Mouse (Mus musculus) MEL (cell line): ENCODE data around the gene Gramd4. TPM values are rescaled to one million over a fixed set of nuclear protein-coding genes. Genes with fewer than 3 reads are reported as not detected.
A peak's percentile ranks its signal among the peaks of the same experiment; 100 is the strongest.

Experiments
- DNase-seq: peaks from one replicate; pipeline ENCODE4 v3.0.0; 2011; ENCODE audit warnings: low read depth, low spot score
- H3K27ac ChIP-seq: 2 replicates; pipeline ENCODE4 v1.5.1; 2012; ENCODE audit warnings: low read depth, mild to moderate bottlenecking, control low read depth, low read length, moderate library complexity; ENCODE audit not compliant: control insufficient read depth
- H3K27me3 ChIP-seq, 2 experiments: fragments of 150-350 bp in 1 of 2; sonication (generic) in 1 of 2; 2 replicates each; pipeline ENCODE4 v1.6.1; 2012; ENCODE audit warnings: low read length in 2 of 2, mild to moderate bottlenecking in 2 of 2, improper control_type of control experiment in 1 of 2, moderate library complexity in 1 of 2; ENCODE audit not compliant: insufficient read depth in 2 of 2, control insufficient read depth in 1 of 2
- H3K36me3 ChIP-seq, 2 experiments: 2 replicates each; pipeline ENCODE4 v1.6.1; 2012 to 2014; ENCODE audit warnings: low read length in 2 of 2, improper control_type of control experiment in 1 of 2, inconsistent platforms in 1 of 2, mild to moderate bottlenecking in 1 of 2; ENCODE audit not compliant: insufficient read depth in 2 of 2, control insufficient read depth in 1 of 2
- H3K4me1 ChIP-seq, 2 experiments: fragments of 150-350 bp in 1 of 2; sonication (generic) in 1 of 2; 2 replicates each; pipeline ENCODE4 v1.6.1; 2012; ENCODE audit warnings: low read length in 2 of 2, improper control_type of control experiment in 1 of 2, mild to moderate bottlenecking in 1 of 2; ENCODE audit not compliant: insufficient read depth in 2 of 2, control insufficient read depth in 1 of 2
- H3K4me3 ChIP-seq, 2 experiments: fragments of 150-350 bp in 1 of 2; sonication (generic) in 1 of 2; 2 replicates each; pipeline ENCODE4 v1.5.1; 2012; ENCODE audit warnings: low read depth in 2 of 2, low read length in 2 of 2, mild to moderate bottlenecking in 2 of 2, moderate library complexity in 2 of 2, control low read depth in 1 of 2, improper control_type of control experiment in 1 of 2; ENCODE audit not compliant: control insufficient read depth in 1 of 2, insufficient read depth in 1 of 2
- H3K79me2 ChIP-seq: 2 replicates; pipeline ENCODE4 v1.6.1; 2012; ENCODE audit warnings: mild to moderate bottlenecking, low read length, moderate library complexity; ENCODE audit not compliant: control insufficient read depth, poor library complexity, insufficient read depth
- H3K9ac ChIP-seq: 2 replicates; pipeline ENCODE4 v1.6.1; 2012; ENCODE audit warnings: low read depth, mild to moderate bottlenecking, control low read depth, low read length, moderate library complexity; ENCODE audit not compliant: control insufficient read depth, poor library complexity, severe bottlenecking
- H3K9me3 ChIP-seq: fragments of 150-350 bp; sonication (generic); replicated peaks from 2 replicates; pipeline ENCODE4 v1.6.1; 2012; ENCODE audit warnings: mild to moderate bottlenecking, low read length, improper control_type of control experiment, moderate library complexity; ENCODE audit not compliant: insufficient read depth
- BHLHE40 ChIP-seq: IDR thresholded peaks from 2 replicates; pipeline ENCODE4 v1.6.1; 2012; ENCODE audit warnings: low read depth, mild to moderate bottlenecking, inconsistent platforms, low read length, improper control_type of control experiment, borderline replicate concordance
- CHD2 ChIP-seq: IDR thresholded peaks from 2 replicates; pipeline ENCODE4 v1.6.1; 2011; ENCODE audit warnings: low read length, improper control_type of control experiment
- CTCF ChIP-seq, 3 experiments: IDR thresholded peaks in 2 of 3; conservative IDR thresholded peaks in 1 of 3; 2 replicates each; pipeline ENCODE4 v1.5.1; 2011 to 2012; ENCODE audit warnings: low read length in 3 of 3, low read depth in 2 of 3, mild to moderate bottlenecking in 2 of 3, improper control_type of control experiment in 1 of 3, inconsistent platforms in 1 of 3, mixed read lengths in 1 of 3, moderate library complexity in 1 of 3; ENCODE audit not compliant: control insufficient read depth in 1 of 3, insufficient read depth in 1 of 3, poor library complexity in 1 of 3, severe bottlenecking in 1 of 3
- ELF1 ChIP-seq: IDR thresholded peaks from 2 replicates; pipeline ENCODE4 v1.6.1; 2014; ENCODE audit warnings: low read depth, mild to moderate bottlenecking, inconsistent platforms, low read length, improper control_type of control experiment, moderate library complexity
- EP300 ChIP-seq, 2 experiments: IDR thresholded peaks; 2 replicates each; pipeline ENCODE4 v1.6.1; 2011; ENCODE audit warnings: improper control_type of control experiment in 2 of 2, low read length in 2 of 2, low read depth in 1 of 2, mild to moderate bottlenecking in 1 of 2
- ETS1 ChIP-seq: IDR thresholded peaks from 2 replicates; pipeline ENCODE4 v1.6.1; 2012; ENCODE audit warnings: low read depth, mild to moderate bottlenecking, inconsistent platforms, low read length, improper control_type of control experiment, moderate library complexity
- GABPA ChIP-seq: IDR thresholded peaks from 2 replicates; pipeline ENCODE4 v1.6.1; 2012; ENCODE audit warnings: low read depth, mild to moderate bottlenecking, inconsistent platforms, low read length, improper control_type of control experiment, moderate library complexity
- KAT2A ChIP-seq: conservative IDR thresholded peaks from 2 replicates; pipeline ENCODE4 v1.6.1; 2012; ENCODE audit warnings: low read depth, low read length, improper control_type of control experiment, inconsistent platforms
- MAFK ChIP-seq: IDR thresholded peaks from 2 replicates; pipeline ENCODE4 v1.6.1; 2011; ENCODE audit warnings: low read depth, mild to moderate bottlenecking, low read length, improper control_type of control experiment, borderline replicate concordance
- MAZ ChIP-seq: IDR thresholded peaks from 2 replicates; pipeline ENCODE4 v1.6.1; 2012; ENCODE audit warnings: low read depth, mild to moderate bottlenecking, inconsistent platforms, low read length, improper control_type of control experiment
- MYB ChIP-seq: IDR thresholded peaks from 2 replicates; pipeline ENCODE4 v1.6.1; 2011; ENCODE audit warnings: mild to moderate bottlenecking, low read depth, low read length, improper control_type of control experiment
- NELFE ChIP-seq: IDR thresholded peaks from 2 replicates; pipeline ENCODE4 v1.6.1; 2011; ENCODE audit warnings: low read depth, low read length, improper control_type of control experiment
- NRF1 ChIP-seq: IDR thresholded peaks from 2 replicates; pipeline ENCODE4 v1.6.1; 2014; ENCODE audit warnings: low read depth, mild to moderate bottlenecking, inconsistent platforms, low read length, improper control_type of control experiment, moderate library complexity; ENCODE audit not compliant: poor library complexity, insufficient read depth, severe bottlenecking
- RAD21 ChIP-seq: IDR thresholded peaks from 2 replicates; pipeline ENCODE4 v1.6.1; 2011; ENCODE audit warnings: mild to moderate bottlenecking, low read depth, low read length, improper control_type of control experiment
- RCOR1 ChIP-seq: IDR thresholded peaks from 2 replicates; pipeline ENCODE4 v1.6.1; 2012; ENCODE audit warnings: low read depth, mild to moderate bottlenecking, inconsistent platforms, low read length, improper control_type of control experiment
- SMC3 ChIP-seq: IDR thresholded peaks from 2 replicates; pipeline ENCODE4 v1.6.1; 2011; ENCODE audit warnings: low read depth, low read length, improper control_type of control experiment
- TAL1 ChIP-seq: IDR thresholded peaks from 2 replicates; pipeline ENCODE4 v1.6.1; 2012; ENCODE audit warnings: mild to moderate bottlenecking, inconsistent platforms, low read length, moderate library complexity, mixed read lengths
- TBP ChIP-seq: IDR thresholded peaks from 2 replicates; pipeline ENCODE4 v1.8.0; 2011; ENCODE audit warnings: low read depth, low read length, improper control_type of control experiment
- TCF12 ChIP-seq: IDR thresholded peaks from 2 replicates; pipeline ENCODE4 v1.6.1; 2014; ENCODE audit warnings: low read depth, mild to moderate bottlenecking, inconsistent platforms, low read length, improper control_type of control experiment, moderate library complexity
- UBTF ChIP-seq: IDR thresholded peaks from 2 replicates; pipeline ENCODE4 v1.6.1; 2012; ENCODE audit warnings: low read depth, mild to moderate bottlenecking, inconsistent platforms, low read length, improper control_type of control experiment, moderate library complexity, borderline replicate concordance; ENCODE audit not compliant: insufficient read depth
- USF2 ChIP-seq, 2 experiments: IDR thresholded peaks; 2 replicates each; pipeline ENCODE4 v1.6.1; 2011 to 2012; ENCODE audit warnings: improper control_type of control experiment in 2 of 2, low read length in 2 of 2, borderline replicate concordance in 1 of 2, inconsistent platforms in 1 of 2, low read depth in 1 of 2, mild to moderate bottlenecking in 1 of 2; ENCODE audit not compliant: insufficient read depth in 1 of 2
- ZC3H11A ChIP-seq: IDR thresholded peaks from 2 replicates; pipeline ENCODE4 v1.6.1; 2012; ENCODE audit warnings: low read depth, mild to moderate bottlenecking, inconsistent platforms, low read length, improper control_type of control experiment
- ZMIZ1 ChIP-seq: IDR thresholded peaks from 2 replicates; pipeline ENCODE4 v1.6.1; 2012; ENCODE audit warnings: low read depth, mild to moderate bottlenecking, inconsistent platforms, low read length, improper control_type of control experiment, moderate library complexity
- ZNF384 ChIP-seq: IDR thresholded peaks from 2 replicates; pipeline ENCODE4 v1.6.1; 2012; ENCODE audit warnings: low read depth, mild to moderate bottlenecking, inconsistent platforms, low read length, improper control_type of control experiment
- polyA plus RNA-seq, 2 experiments: library from polyadenylated mRNA; stranded (reverse) in 1 of 2; unstranded in 1 of 2; fragments of >175 nt in 1 of 2; fragments of >200 nt in 1 of 2; gene quantifications; 2 replicates each; pipeline versions ENCODE4 v1.2.1 to v1.2.4; 2012; ENCODE audit warnings: low replicate concordance in 2 of 2, low read depth in 1 of 2; ENCODE audit not compliant: insufficient read length in 2 of 2, insufficient read depth in 1 of 2, missing spikeins in 1 of 2
- total RNA-seq: library from RNA; depleted of rRNA; stranded (reverse); fragments of 300-350 nt; gene quantifications from 2 replicates; pipeline ENCODE4 v1.2.3, GENCODE M21; 2012

Gramd4 gene
- total and polyA plus RNA-seq, 3 experiments: 35.2 to 43.1 (median 38.0) TPM

DNA sequence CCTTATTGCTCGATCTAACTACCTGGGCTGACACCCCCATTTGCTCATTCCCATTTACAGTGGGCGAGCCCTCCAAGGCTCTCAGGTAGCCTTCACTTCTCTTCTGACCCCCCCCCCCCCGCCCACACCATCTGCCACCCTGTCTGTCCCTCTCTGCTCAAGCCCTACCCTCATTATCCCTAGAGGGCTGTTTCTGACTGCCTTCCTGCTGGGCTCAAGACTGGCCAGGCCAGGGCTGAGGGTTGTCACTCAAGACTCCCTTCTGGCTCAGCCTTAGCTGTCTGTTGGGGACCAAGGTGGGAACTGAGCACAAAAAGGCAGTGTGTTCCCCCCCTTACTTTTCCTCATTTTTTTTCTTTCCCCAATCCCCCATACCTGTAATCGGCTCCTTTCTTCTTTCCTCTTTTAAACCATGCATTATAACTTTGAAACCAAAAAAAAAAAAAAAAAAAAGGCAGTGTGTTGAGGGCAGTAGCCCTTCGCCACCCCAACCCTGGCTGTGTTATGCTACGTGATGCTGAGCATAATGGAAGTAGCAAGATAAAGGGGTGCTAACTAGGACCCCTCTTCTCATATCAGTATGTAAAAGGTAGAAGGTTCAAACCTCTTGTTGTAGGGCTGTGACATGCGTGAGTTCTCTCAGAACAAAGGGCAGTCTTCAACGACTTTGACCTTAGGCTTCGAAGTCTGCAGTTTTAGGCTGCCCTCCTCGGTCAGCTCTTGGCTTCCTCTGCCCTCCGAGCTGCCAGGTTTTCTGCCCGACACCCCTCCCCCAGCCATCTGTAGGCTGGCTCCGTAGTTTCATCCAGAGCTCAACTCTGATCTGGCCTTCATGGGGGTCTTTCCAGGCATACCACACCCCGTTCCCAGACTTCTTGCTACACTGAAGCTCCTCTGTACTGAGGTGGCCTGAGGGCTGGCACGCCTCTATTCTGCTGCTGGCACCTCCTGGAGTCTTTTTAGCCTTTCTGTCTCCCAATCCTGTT, 59.9 kb downstream of the Gramd4 start:
- DNase-seq: no peak
- peaks cover 0 to 4% of the 10 kb centered on the region in 2 experiments; a peak in 2 of 4 replicates for H3K36me3 ChIP-seq
- no peaks in the 10 kb centered on the region for H3K9me3 ChIP-seq
- TF ChIP-seq ELF1 (no peak), TAL1 (no peak), NRF1 (no peak), CTCF (IDR thresholded peaks at IDR 0.05 in 2 of 3, conservative IDR thresholded peaks at IDR 0.05 in 1 of 3; ENCODE audit: control insufficient read depth in 1 of 3, insufficient read depth in 1 of 3, low read depth in 2 of 3, low read length in 3 of 3, poor library complexity in 1 of 3, severe bottlenecking in 1 of 3) (no peak), ZNF384 (peak; percentile 75), MYB (no peak), UBTF (no peak), GABPA (no peak), BHLHE40 (no peak)
- no peak overlapping the region for H3K4me3 ChIP-seq
- H3K27ac ChIP-seq: no peak overlapping the region
- H3K9ac ChIP-seq: no peak overlapping the region
- no peaks in the 10 kb centered on the region for H3K27me3 ChIP-seq
- no peaks in the 10 kb centered on the region for H3K4me1 ChIP-seq
- no peaks in the 10 kb centered on the region for H3K79me2 ChIP-seq

DNA sequence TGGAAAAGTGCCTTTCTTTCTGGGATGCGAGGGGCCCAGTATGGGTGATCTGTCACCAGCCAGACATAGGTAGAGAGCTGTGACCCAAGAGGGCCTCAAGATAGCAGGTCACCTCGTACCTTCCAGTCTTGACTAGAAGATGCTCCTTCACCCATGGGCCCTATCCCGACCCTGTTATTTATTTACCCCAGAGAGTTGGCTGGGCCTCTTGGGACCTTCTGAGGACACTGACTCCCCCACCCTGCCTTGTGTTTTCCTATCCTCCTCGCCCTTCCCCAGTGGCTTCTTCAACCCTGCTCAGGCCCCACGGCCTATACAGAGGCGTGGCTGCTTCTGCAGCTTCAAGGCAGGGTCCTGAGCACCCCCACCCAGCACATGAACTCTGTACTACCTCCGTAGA, 61.7 kb downstream of the Gramd4 start:
- H3K9me3 ChIP-seq: no peaks in the 10 kb centered on the region
- no peaks in the 10 kb centered on the region for H3K79me2 ChIP-seq
- H3K4me3 ChIP-seq: no peak overlapping the region
- H3K4me1 ChIP-seq: 0 out of 4 replicates have a peak, but pooled peaks cover 0 to 4% of the 10 kb centered on the region in 2 experiments
- H3K36me3 ChIP-seq: peaks cover 2 to 5% of the 10 kb centered on the region in 2 experiments; a peak in 2 of 4 replicates
- H3K27me3 ChIP-seq: no peaks in the 10 kb centered on the region
- DNase-seq: no peak
- H3K9ac ChIP-seq: no peak overlapping the region
- TF ChIP-seq USF2 (IDR thresholded peaks at IDR 0.05; ENCODE audit: borderline replicate concordance in 1 of 2, insufficient read depth in 1 of 2, low read depth in 1 of 2, low read length in 2 of 2) (no peak), RAD21 (no peak), TAL1 (no peak), MAZ (no peak), SMC3 (no peak), ZC3H11A (no peak), RCOR1 (no peak), ZMIZ1 (no peak), TCF12 (no peak), NELFE (no peak), CHD2 (no peak), CTCF (IDR thresholded peaks at IDR 0.05 in 2 of 3, conservative IDR thresholded peaks at IDR 0.05 in 1 of 3; ENCODE audit: control insufficient read depth in 1 of 3, insufficient read depth in 1 of 3, low read depth in 2 of 3, low read length in 3 of 3, poor library complexity in 1 of 3, severe bottlenecking in 1 of 3) (no peak), EP300 (IDR thresholded peaks at IDR 0.05; ENCODE audit: low read depth in 1 of 2, low read length in 2 of 2) (no peak), KAT2A (no peak), BHLHE40 (no peak), MAFK (no peak), TBP (no peak), ETS1 (no peak)
- no peak overlapping the region for H3K27ac ChIP-seq
